Mouse (Mus musculus) forebrain, embryonic 15.5 days (tissue): ENCODE measurements around the gene Coro1b. TPM values are rescaled to one million over a fixed set of nuclear protein-coding genes. Genes with fewer than 3 reads are reported as not detected.

Source experiments
- ATAC-seq: fragments of 200-750 bp; cut with Nextera tagmentation; replicated peaks from 2 replicates; pipeline ENCODE4 v1.8.0; 2017; ENCODE audit warnings: mild to moderate bottlenecking, moderate TSS enrichment, moderate library complexity
- H3K27ac ChIP-seq: fragments of 300-500 bp; sonication (generic); replicated peaks from 2 replicates; pipeline ENCODE4 v1.5.1; 2015; ENCODE audit warnings: mild to moderate bottlenecking, inconsistent platforms
- H3K27me3 ChIP-seq: fragments of 300-500 bp; sonication (generic); 2 replicates; pipeline ENCODE4 v1.6.1; 2015; ENCODE audit warnings: inconsistent platforms
- H3K36me3 ChIP-seq: fragments of 300-500 bp; sonication (generic); 2 replicates; pipeline ENCODE4 v1.6.1; 2015; ENCODE audit warnings: mild to moderate bottlenecking, inconsistent platforms
- H3K4me1 ChIP-seq: fragments of 300-500 bp; sonication (generic); 2 replicates; pipeline ENCODE4 v1.6.1; 2015; ENCODE audit warnings: inconsistent platforms
- H3K4me2 ChIP-seq: fragments of 300-500 bp; sonication (generic); replicated peaks from 2 replicates; pipeline ENCODE4 v1.6.1; 2015; ENCODE audit warnings: mild to moderate bottlenecking, inconsistent platforms
- H3K4me3 ChIP-seq: fragments of 300-500 bp; sonication (generic); 2 replicates; pipeline ENCODE4 v1.5.1; 2015; ENCODE audit warnings: mild to moderate bottlenecking, inconsistent platforms
- H3K9ac ChIP-seq: fragments of 300-500 bp; sonication (generic); replicated peaks from 2 replicates; pipeline ENCODE4 v1.6.1; 2015; ENCODE audit warnings: mild to moderate bottlenecking, inconsistent platforms
- H3K9me3 ChIP-seq: fragments of 300-500 bp; sonication (generic); 2 replicates; pipeline ENCODE4 v1.6.1; 2016; ENCODE audit warnings: inconsistent platforms
- WGBS: fragments of 180-500 bp; shearing (Covaris S2); methylation state at CpG from one replicate; pipeline ENCODE4 v1.1.7; 2015; ENCODE audit warnings: mixed read lengths; 5-methylcytosine and 5-hydroxymethylcytosine counted together
- polyA plus RNA-seq: library from polyadenylated mRNA; unstranded; fragments of >200 nt; fragmentation: Nextera tagmentation; extraction: Ambion mirVana; gene quantifications from 2 replicates; pipeline ENCODE4 v1.2.1, GENCODE M21; 2015

Gene Coro1b
- polyA plus RNA-seq, 1 experiment from 2014 or later = 144 TPM

DNA sequence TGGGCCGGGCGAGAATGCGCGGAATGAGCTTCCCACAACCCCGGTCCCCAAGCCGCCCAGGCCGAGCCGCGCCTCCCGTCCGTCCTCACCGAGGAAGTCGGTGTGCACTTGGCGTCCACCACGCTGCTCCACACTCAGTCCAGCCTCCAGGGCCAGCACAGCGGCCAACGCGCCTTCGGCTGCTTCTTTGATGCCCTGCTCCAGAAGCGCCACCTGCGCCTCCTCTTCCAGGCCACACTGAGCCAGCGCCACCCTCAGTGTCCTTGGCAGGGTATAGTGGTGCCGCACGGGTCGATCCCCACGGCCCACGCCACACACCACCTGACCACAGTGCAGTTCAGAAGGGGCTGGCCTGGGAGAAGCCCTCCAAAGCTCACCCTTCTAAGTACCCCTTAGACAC lies 21.4 kb downstream of the Coro1b start:
- peak overlapping the region; percentile 93 for H3K4me2 ChIP-seq
- peak overlapping the region; percentile 91 for H3K27ac ChIP-seq
- no peaks in the 10 kb centered on the region for H3K9me3 ChIP-seq
- peak overlapping the region; percentile 49 for H3K4me3 ChIP-seq
- 4% methylated on average over 27 of the region's 27 CpGs for WGBS
- no peaks in the 10 kb centered on the region for H3K27me3 ChIP-seq
- H3K36me3 ChIP-seq = no peaks in the 10 kb centered on the region
- ATAC-seq = peak; percentile 71
- peaks cover 12% of the 10 kb centered on the region for H3K4me1 ChIP-seq
- peak overlapping the region; percentile 80 for H3K9ac ChIP-seq

DNA sequence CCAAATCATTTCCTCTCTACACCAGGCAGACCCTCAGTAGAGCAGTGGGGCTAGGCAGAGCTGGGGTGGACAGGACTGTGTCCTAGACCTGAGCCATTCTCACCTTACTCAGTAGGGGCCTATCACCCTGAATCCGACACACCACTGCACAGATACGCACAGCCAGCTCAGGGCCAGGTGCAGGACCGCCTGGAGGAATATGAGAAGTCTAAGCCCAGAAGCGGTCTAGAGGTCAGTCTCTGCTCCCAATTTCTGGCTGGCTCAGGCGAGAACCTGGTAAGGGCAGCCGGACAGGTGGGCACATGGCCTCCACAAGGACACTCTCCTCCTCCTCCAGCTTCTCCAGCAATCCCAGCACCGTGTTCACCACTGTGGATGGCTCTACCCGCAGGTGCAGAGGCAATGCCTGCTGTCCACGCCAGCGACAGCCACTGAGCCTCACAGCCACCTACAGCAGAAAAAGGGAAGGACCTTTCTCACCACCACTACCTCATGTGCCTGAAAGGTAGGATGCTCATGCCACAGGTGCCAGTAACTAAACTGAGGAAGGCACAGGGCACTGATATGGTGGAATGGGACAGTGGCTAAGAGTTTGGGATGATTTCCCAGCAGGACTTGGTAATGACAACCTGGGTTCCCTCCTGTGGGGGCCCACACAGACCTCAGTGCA lies 22.4 kb downstream of the Coro1b start:
- H3K4me2 ChIP-seq = no peak overlapping the region
- no peak overlapping the region for H3K27ac ChIP-seq
- no peak overlapping the region for H3K4me3 ChIP-seq
- no peak for ATAC-seq
- no peaks in the 10 kb centered on the region for H3K9me3 ChIP-seq
- peaks cover 20% of the 10 kb centered on the region for H3K4me1 ChIP-seq
- H3K36me3 ChIP-seq = no peaks in the 10 kb centered on the region
- no peak overlapping the region for H3K9ac ChIP-seq
- H3K27me3 ChIP-seq = no peaks in the 10 kb centered on the region
- WGBS = 89% methylated on average over 10 of the region's 10 CpGs

DNA sequence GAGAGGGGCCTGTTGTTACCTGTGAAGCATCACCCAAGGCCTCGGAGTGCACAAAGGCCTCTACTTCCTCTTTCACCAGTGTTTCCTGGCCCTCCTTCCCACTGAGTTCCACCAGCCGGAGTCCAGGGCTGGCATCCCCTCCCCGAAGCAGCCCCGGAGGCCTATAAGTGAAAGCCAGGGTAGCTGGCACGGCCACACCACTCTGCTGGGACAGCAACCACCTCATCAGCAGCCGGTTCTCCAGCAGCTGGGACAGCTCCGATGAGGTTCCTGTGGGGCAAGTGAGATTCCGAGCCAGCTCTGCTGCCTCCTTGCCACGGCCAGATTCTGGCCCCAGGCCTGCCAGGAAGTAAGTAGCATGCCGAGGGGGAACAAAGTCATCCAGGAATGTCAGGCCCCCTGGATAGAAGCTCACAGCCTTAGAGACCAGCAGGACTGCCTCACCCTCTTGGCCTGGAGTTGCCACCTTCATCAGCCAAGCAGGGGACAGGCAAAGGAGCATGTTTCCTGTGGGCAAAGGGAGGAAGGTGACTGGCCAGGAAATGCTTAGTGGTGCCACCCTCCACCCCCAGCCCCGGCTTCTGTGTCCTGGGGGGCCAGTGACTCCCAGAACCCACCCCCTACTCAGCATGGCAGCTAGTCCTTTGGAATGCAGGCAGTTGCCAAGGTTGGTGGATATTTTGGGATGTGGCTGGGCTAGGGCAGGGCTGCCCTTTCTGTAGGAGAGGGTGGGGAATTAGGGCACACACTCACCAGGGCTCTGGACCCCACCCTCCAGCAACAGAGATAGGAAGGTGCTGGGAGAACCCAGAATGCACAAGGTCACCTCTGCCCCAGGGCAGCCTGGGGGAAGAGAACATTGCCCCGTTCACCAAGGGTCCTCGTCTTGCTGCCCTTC lies 23.2 kb downstream of the Coro1b start:
- no peaks in the 10 kb centered on the region for H3K36me3 ChIP-seq
- ATAC-seq = no peak
- no peak overlapping the region for H3K27ac ChIP-seq
- H3K9ac ChIP-seq = no peak overlapping the region
- no peak overlapping the region for H3K4me2 ChIP-seq
- 77% methylated on average over 13 of the region's 13 CpGs for WGBS
- H3K27me3 ChIP-seq = no peaks in the 10 kb centered on the region
- no peak overlapping the region for H3K4me3 ChIP-seq
- H3K9me3 ChIP-seq = no peaks in the 10 kb centered on the region
- H3K4me1 ChIP-seq = peaks cover 20% of the 10 kb centered on the region

DNA sequence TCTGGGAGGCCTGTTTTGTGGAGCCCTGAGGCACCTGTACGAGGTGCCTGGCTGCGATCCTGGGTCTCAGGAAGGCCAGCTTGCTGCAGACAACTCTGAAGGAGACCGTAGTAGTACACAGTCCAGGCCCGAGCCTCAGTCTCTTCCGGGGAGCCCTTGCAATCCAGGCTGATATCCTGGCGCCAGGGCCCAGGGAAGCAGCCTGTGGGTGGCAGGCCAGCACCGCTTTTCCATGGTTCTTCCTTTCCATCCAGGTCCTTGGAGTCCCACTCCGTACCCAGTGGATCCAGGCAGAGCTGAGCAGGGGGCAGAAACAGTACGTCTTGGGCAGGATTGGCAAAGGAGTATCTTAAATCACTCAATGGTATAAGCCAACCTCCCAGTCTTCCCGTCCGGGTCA lies 24.5 kb downstream of the Coro1b start:
- Histone ChIP-seq H3K9ac (no peak overlapping the region), H3K9me3 (no peaks in the 10 kb centered on the region), H3K27me3 (no peaks in the 10 kb centered on the region), H3K4me2 (no peak overlapping the region), H3K36me3 (no peaks in the 10 kb centered on the region), H3K4me1 (peaks cover 20% of the 10 kb centered on the region), H3K27ac (no peak overlapping the region), H3K4me3 (no peak overlapping the region)
- 57% methylated on average over 11 of the region's 11 CpGs for WGBS
- no peak for ATAC-seq

DNA sequence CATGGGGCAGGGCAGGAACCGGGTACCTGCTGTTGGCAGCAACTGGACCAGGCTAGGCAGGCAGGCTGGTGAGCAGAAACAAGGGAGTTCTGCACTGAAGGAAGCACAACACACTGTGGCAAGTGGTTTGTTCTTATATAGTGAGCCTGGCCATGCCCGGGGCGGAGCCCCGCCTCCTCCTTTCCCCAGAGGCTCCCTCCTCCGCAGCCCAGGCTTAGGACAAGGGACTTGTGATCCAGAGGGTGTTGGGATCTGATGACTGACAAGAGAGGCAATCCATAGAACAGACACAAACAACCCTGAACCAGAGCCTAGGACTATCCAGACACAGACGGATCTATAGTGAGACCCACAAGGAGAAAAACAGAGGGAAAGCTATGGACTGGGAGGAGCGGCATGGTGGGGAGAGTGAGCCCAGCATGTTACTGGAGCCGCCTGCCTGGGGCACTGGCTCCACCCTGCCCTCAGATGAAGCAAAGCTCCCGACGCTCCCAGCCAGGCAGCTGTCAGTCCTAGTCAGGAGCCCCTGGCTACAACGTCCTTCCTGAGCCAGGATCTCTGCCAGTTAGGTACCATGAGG lies 27.0 kb downstream of the Coro1b start, which contains the start of gene Carns1:
TSS of gene Carns1 (minus strand) at position 112 of the 580 bp plus-strand sequence.
- Histone ChIP-seq H3K4me2 (peak within 1 kb of the TSS; percentile 23; the same call in 1 of the 2 replicates), H3K36me3 (no peaks in the 10 kb centered on the region), H3K27ac (no peak within 1 kb of the TSS), H3K4me3 (no peak within 1 kb of the TSS), H3K4me1 (peaks cover 8% of the 10 kb centered on the region), H3K9me3 (no peaks in the 10 kb centered on the region), H3K27me3 (no peaks in the 10 kb centered on the region), H3K9ac (0 out of 2 replicates have a peak within 1 kb of the TSS, but pooled peaks have one; percentile 1)
- 5% methylated on average over 11 of the region's 11 CpGs for WGBS
- no peak; the same call in 1 of the 2 replicates for ATAC-seq

- Histone ChIP-seq H3K27ac (no peak overlapping the region), H3K36me3 (no peaks in the 10 kb centered on the region), H3K4me2 (no peak overlapping the region), H3K9me3 (no peaks in the 10 kb centered on the region), H3K4me3 (no peak overlapping the region), H3K9ac (no peak overlapping the region), H3K27me3 (no peaks in the 10 kb centered on the region), H3K4me1 (peaks cover 11% of the 10 kb centered on the region)
- WGBS = 87% methylated on average over 7 of the region's 7 CpGs
- no peak for ATAC-seq
Observed at GRCm38 (mm10) chr19:4180411-4180810, 32.0 kb downstream of the Coro1b start.

- Histone ChIP-seq H3K9me3 (no peaks in the 10 kb centered on the region), H3K27me3 (no peaks in the 10 kb centered on the region), H3K9ac (no peak overlapping the region), H3K27ac (no peak overlapping the region), H3K4me1 (peaks cover 8% of the 10 kb centered on the region), H3K4me2 (no peak overlapping the region), H3K4me3 (no peak overlapping the region), H3K36me3 (no peaks in the 10 kb centered on the region)
- peak; percentile 57; the same call in 1 of the 2 replicates for ATAC-seq
- WGBS = 49% methylated on average over 3 of the region's 3 CpGs
Observed at GRCm38 (mm10) chr19:4181892-4182291, 33.5 kb downstream of the Coro1b start.

- no peaks in the 10 kb centered on the region for H3K9me3 ChIP-seq
- no peaks in the 10 kb centered on the region for H3K36me3 ChIP-seq
- WGBS = 68% methylated on average over 2 of the region's 2 CpGs
Observed at GRCm38 (mm10) chr19:4183689-4184088, 35.3 kb downstream of the Coro1b start.

GRCm38 (mm10) chr19:4184976-4185975 lies 36.9 kb downstream of the Coro1b start:
- ATAC-seq = no peak
- Histone ChIP-seq H3K36me3 (no peaks in the 10 kb centered on the region), H3K27me3 (no peaks in the 10 kb centered on the region), H3K9ac (no peak overlapping the region), H3K4me1 (peaks cover 8% of the 10 kb centered on the region), H3K27ac (no peak overlapping the region), H3K9me3 (no peaks in the 10 kb centered on the region), H3K4me3 (no peak overlapping the region), H3K4me2 (no peak overlapping the region)
- WGBS = 66% methylated on average over 15 of the region's 15 CpGs

More at GRCm38 (mm10) chr19:4183689-4184088, 35.3 kb downstream of the Coro1b start:
- no peak overlapping the region for H3K4me3 ChIP-seq
- no peaks in the 10 kb centered on the region for H3K27me3 ChIP-seq
- H3K4me1 ChIP-seq = peaks cover 8% of the 10 kb centered on the region
- no peak for ATAC-seq
- H3K27ac ChIP-seq = no peak overlapping the region
- H3K4me2 ChIP-seq = no peak overlapping the region
- no peak overlapping the region for H3K9ac ChIP-seq

GRCm38 (mm10) chr19:4187303-4187702 lies 38.9 kb downstream of the Coro1b start:
- H3K9me3 ChIP-seq = no peaks in the 10 kb centered on the region
- no peak for ATAC-seq
- H3K4me2 ChIP-seq = no peak overlapping the region
- H3K4me1 ChIP-seq = 0 out of 2 replicates have a peak, but pooled peaks cover 3% of the 10 kb centered on the region
- no peak overlapping the region for H3K9ac ChIP-seq
- no peak overlapping the region for H3K4me3 ChIP-seq
- no peaks in the 10 kb centered on the region for H3K36me3 ChIP-seq
- H3K27me3 ChIP-seq = no peaks in the 10 kb centered on the region
- 71% methylated on average over 3 of the region's 3 CpGs for WGBS
- no peak overlapping the region for H3K27ac ChIP-seq

DNA sequence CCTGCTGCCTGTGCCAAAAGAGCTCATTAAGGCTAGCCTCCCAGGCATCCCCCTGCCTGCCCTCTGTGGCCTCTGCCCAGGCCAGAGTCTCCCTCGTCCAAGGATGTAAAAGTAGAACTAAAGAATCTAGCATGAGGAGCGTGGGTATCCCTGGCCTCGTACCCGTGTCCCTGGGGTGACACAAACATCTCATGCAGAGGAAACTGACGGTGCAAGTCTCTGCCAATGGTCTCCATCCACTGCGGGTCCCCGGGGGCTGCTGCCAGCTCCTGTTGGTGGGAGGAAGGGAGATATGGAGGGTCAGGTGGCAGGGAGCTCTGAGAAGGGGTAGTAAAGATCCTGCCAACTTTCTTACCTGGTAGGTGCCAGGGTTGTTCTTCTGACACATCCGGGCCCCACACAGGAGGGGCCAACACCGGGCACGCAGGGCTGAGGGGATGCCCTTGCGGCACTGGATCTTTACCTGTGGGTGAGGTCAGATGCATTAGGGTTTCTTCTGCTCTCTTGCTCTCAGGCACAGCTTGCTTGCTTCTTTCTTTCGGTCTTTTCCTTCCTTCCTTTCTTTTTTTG lies 40.7 kb downstream of the Coro1b start:
- Histone ChIP-seq H3K4me2 (no peak overlapping the region), H3K36me3 (peaks cover 10% of the 10 kb centered on the region), H3K4me1 (peaks cover 20% of the 10 kb centered on the region), H3K9ac (no peak overlapping the region), H3K27me3 (no peaks in the 10 kb centered on the region), H3K9me3 (no peaks in the 10 kb centered on the region), H3K27ac (no peak overlapping the region), H3K4me3 (no peak overlapping the region)
- no peak for ATAC-seq
- 92% methylated on average over 12 of the region's 12 CpGs for WGBS
